Mouse (Mus musculus): Measurements from ENCODE around the gene Aplnr. TPM values are rescaled to one million over a fixed set of nuclear protein-coding genes. Genes with fewer than 3 reads are reported as not detected.

Aplnr gene
- not detected for total RNA-seq (2023)

DNA sequence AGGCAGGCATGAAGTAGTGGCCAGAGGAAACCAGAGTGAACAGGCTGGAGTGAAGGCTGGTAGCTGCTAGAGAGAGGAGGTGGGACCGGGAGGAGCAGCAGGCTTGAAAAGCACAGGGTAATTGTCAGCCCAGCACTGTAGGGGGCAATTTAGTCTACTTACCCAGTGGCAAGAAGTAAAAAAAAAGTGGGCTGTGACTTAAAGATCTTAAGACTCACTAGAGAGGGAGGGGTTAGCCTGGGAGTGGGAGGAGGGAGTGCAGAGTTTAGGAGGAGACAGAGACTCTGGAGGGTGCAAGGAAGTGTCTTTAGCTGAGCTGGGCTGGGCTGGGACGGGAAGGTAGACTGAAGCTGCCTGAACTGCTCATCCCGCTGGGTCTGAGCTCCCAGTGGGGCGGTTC lies at the start of gene Aplnr:
Gene Aplnr (plus strand): TSS at position 137 of the 400 bp plus-strand sequence.

Other genes with a start within 250 kb of the Aplnr start
- not detected for gene Rtn4rl2, start 249.5 kb upstream of the Aplnr start, total RNA-seq (2023)
- gene Slc43a3, start 199.6 kb upstream of the Aplnr start, total RNA-seq (2023) = 2.4 TPM
- 3.1 TPM for gene Prg2, start 155.8 kb upstream of the Aplnr start, total RNA-seq (2023)
- gene Prg3, start 148.0 kb upstream of the Aplnr start, total RNA-seq (2023) = not detected
- gene Ssrp1, start 99.0 kb upstream of the Aplnr start, total RNA-seq (2023) = 161 TPM
- 0.88 TPM for gene P2rx3, start 98.8 kb upstream of the Aplnr start, total RNA-seq (2023)
- gene Tnks1bp1, start 88.2 kb upstream of the Aplnr start, total RNA-seq (2023) = 29.9 TPM
- not detected for gene Lrrc55, start 61.0 kb downstream of the Aplnr start, total RNA-seq (2023)
- not detected for gene Olfr987, start 203.1 kb downstream of the Aplnr start, total RNA-seq (2023)
- not detected for gene Olfr988, start 227.0 kb downstream of the Aplnr start, total RNA-seq (2023)

Data from CD4-positive naive resting alpha-beta T cell, adult 76 days (primary cell).